Comparison of ENCODE assay signal across 26 mouse cellular contexts in the genomic region with DNA sequence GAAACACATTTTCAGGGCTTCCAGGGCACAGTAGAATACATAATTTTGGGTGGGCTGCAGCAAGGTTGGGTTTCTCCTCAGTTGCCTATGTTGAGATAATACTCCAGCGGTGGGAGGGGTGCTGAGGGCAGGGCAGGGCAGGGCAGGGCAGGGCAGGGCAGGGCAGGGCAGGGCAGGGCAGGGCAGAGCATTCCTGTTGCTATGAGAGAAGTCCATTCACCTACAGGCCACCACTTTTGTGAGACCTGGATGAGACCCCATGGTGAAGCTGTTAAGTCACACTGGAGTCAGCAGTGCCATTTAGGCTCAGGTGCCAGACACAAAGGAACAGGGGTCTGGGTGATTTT. TPM values are rescaled to one million over a fixed set of nuclear protein-coding genes. Genes with fewer than 3 reads are reported as not detected.
DNase-seq lines count a peak whose midpoint lies in the region; ATAC-seq and TF ChIP-seq lines count a peak whose summit lies in the region.
"Had no signal": no experiment of that assay in that cellular context is flagged by ENCODE, and none has a peak within 500 bp of the region (broad histone marks: within the 10 kb centered on the region; RNA-seq: fewer than 3 reads in every experiment).

No protein-coding gene starts in this region.

- peaks cover 35 to 75% of the 10 kb centered on the region in 2 experiments for H3K4me1 ChIP-seq in CH12.LX (ENCODE audit: control insufficient read depth in 1 of 2, insufficient read depth in 2 of 2)
- H3K4me1 ChIP-seq in intestine, embryonic 16.5 days (ENCODE audit: control insufficient read depth, insufficient read depth, low read length): peaks cover 10% of the 10 kb centered on the region; the same call in 1 of the 2 replicates
- H3K4me1 ChIP-seq in neural tube, embryonic 15.5 days: peaks cover 4% of the 10 kb centered on the region; the same call in 1 of the 2 replicates
- H3K4me1 ChIP-seq in midbrain, embryonic 11.5 days (ENCODE audit: control insufficient read depth, insufficient read depth, low read length): peaks cover 5% of the 10 kb centered on the region; the same call in 1 of the 2 replicates
- H3K4me1 ChIP-seq: embryonic facial prominence, embryonic 10.5 days; forebrain, embryonic 15.5 days; heart, embryonic 10.5 days; heart, embryonic 13.5 days; hindbrain, embryonic 15.5 days had no signal

- 47% methylated on average over 1 of the region's 1 CpGs for WGBS in intestine, embryonic 16.5 days
- WGBS in neural tube, embryonic 15.5 days: 89% methylated on average over 1 of the region's 1 CpGs
- 82% methylated on average over 1 of the region's 1 CpGs for WGBS in midbrain, embryonic 11.5 days

- H3K9ac ChIP-seq in CH12.LX (ENCODE audit: insufficient read depth, low read depth): no peak overlapping the region; the same call in 1 of the 2 replicates
- H3K9ac ChIP-seq in intestine, embryonic 16.5 days (ENCODE audit: low read depth, low read length): no peak overlapping the region
- H3K9ac ChIP-seq in neural tube, embryonic 15.5 days (replicated peaks): no peak overlapping the region
- no peak overlapping the region for H3K9ac ChIP-seq in midbrain, embryonic 11.5 days (ENCODE audit: low read length)
- H3K9ac ChIP-seq: embryonic facial prominence, embryonic 13.5 days; forebrain, embryonic 12.5 days; forebrain, embryonic 15.5 days; heart, embryonic 13.5 days; hindbrain, embryonic 12.5 days; hindbrain, embryonic 15.5 days had no signal

- H3K27me3 ChIP-seq in CH12.LX (replicated peaks): no peaks in the 10 kb centered on the region
- no peaks in the 10 kb centered on the region for H3K27me3 ChIP-seq in intestine, embryonic 16.5 days (replicated peaks; ENCODE audit: control insufficient read depth, insufficient read depth, low read length)
- no peaks in the 10 kb centered on the region for H3K27me3 ChIP-seq in neural tube, embryonic 15.5 days (replicated peaks)
- H3K27me3 ChIP-seq in midbrain, embryonic 11.5 days (ENCODE audit: control insufficient read depth, insufficient read depth, low read length): no peaks in the 10 kb centered on the region
- H3K27me3 ChIP-seq: embryonic facial prominence, embryonic 13.5 days; forebrain, embryonic 12.5 days; forebrain, embryonic 15.5 days; heart, embryonic 13.5 days; hindbrain, embryonic 12.5 days; hindbrain, embryonic 15.5 days had no signal

- TF ChIP-seq POLR2A in CH12.LX (IDR thresholded peaks at IDR 0.05; ENCODE audit: low read depth, low read length): no peak

- in situ Hi-C loops in CH12.LX (cut with MboI; ENCODE audit: low pct_ligation_motif_present, low pct_unique_long_range_greater_than_20kb, low sequenced_read_pairs): no loop called here

- ATAC-seq in intestine, embryonic 16.5 days: peak; percentile 54
- ATAC-seq in megakaryocyte-erythroid progenitor cell, adult 5-6 weeks (replicated peaks; ENCODE audit: low FRiP score, low TSS enrichment, poor library complexity, severe bottlenecking): peak; percentile 43; the same call in 1 of the 2 replicates
- ATAC-seq in neural tube, embryonic 15.5 days (ENCODE audit: low FRiP score): no peak
- no peak for ATAC-seq in midbrain, embryonic 11.5 days (ENCODE audit: low FRiP score)
- ATAC-seq: CD4-positive, CD25-positive, alpha-beta regulatory T cell, adult 4 months; forebrain, embryonic 15.5 days had no signal

- no peak overlapping the region; the same call in 1 of the 2 replicates for H3K27ac ChIP-seq in CH12.LX (ENCODE audit: insufficient read depth, low read depth)
- H3K27ac ChIP-seq in intestine, embryonic 16.5 days (ENCODE audit: low read length): no peak overlapping the region
- no peak overlapping the region for H3K27ac ChIP-seq in neural tube, embryonic 15.5 days (replicated peaks)
- no peak overlapping the region for H3K27ac ChIP-seq in midbrain, embryonic 11.5 days (ENCODE audit: low read depth, low read length)
- H3K27ac ChIP-seq in layer of hippocampus, adult 2 months: no peak overlapping the region
- H3K27ac ChIP-seq: embryonic facial prominence, embryonic 10.5 days; embryonic facial prominence, embryonic 13.5 days; forebrain, embryonic 12.5 days; forebrain, embryonic 15.5 days; heart, adult 2 months; heart, embryonic 10.5 days; heart, embryonic 13.5 days; hindbrain, embryonic 12.5 days; hindbrain, embryonic 15.5 days had no signal

- no peak for TF ChIP-seq RAD21 in CH12.LX (IDR thresholded peaks at IDR 0.05; ENCODE audit: low read depth, low read length)

- H3K4me2 ChIP-seq in CH12.LX (ENCODE audit: insufficient read depth, low read depth, poor library complexity, severe bottlenecking): peak overlapping the region; percentile 18; the same call in 1 of the 2 replicates
- H3K4me2 ChIP-seq in intestine, embryonic 16.5 days (ENCODE audit: low read depth, low read length): no peak overlapping the region
- no peak overlapping the region for H3K4me2 ChIP-seq in neural tube, embryonic 15.5 days
- H3K4me2 ChIP-seq in midbrain, embryonic 11.5 days: no peak overlapping the region
- H3K4me2 ChIP-seq: embryonic facial prominence, embryonic 13.5 days; forebrain, embryonic 12.5 days; forebrain, embryonic 15.5 days; heart, embryonic 13.5 days; hindbrain, embryonic 12.5 days; hindbrain, embryonic 15.5 days had no signal

- no peaks in the 10 kb centered on the region for H3K36me3 ChIP-seq in CH12.LX (replicated peaks in 1 of 2; ENCODE audit: control insufficient read depth in 1 of 2, insufficient read depth in 1 of 2, low read length in 1 of 2)
- H3K36me3 ChIP-seq in intestine, embryonic 16.5 days (ENCODE audit: control insufficient read depth, insufficient read depth, low read length): no peaks in the 10 kb centered on the region
- H3K36me3 ChIP-seq in neural tube, embryonic 15.5 days: no peaks in the 10 kb centered on the region
- H3K36me3 ChIP-seq in midbrain, embryonic 11.5 days (ENCODE audit: control insufficient read depth, insufficient read depth, low read length): no peaks in the 10 kb centered on the region
- H3K36me3 ChIP-seq: embryonic facial prominence, embryonic 10.5 days; embryonic facial prominence, embryonic 13.5 days; forebrain, embryonic 12.5 days; forebrain, embryonic 15.5 days; heart, embryonic 10.5 days; heart, embryonic 13.5 days; hindbrain, embryonic 12.5 days; hindbrain, embryonic 15.5 days had no signal

- TF ChIP-seq EP300 in CH12.LX (IDR thresholded peaks at IDR 0.05; ENCODE audit: low read length): no peak

- no peak overlapping the region for H3K4me3 ChIP-seq in CH12.LX (replicated peaks in 1 of 3; ENCODE audit: low read depth in 2 of 3, low read length in 2 of 3, poor library complexity in 1 of 3)
- H3K4me3 ChIP-seq in intestine, embryonic 16.5 days (ENCODE audit: low read length): no peak overlapping the region
- H3K4me3 ChIP-seq in neural tube, embryonic 15.5 days (replicated peaks): no peak overlapping the region
- H3K4me3 ChIP-seq in midbrain, embryonic 11.5 days (ENCODE audit: low read depth, low read length): no peak overlapping the region
- no peak overlapping the region for H3K4me3 ChIP-seq in layer of hippocampus, adult 2 months
- H3K4me3 ChIP-seq: embryonic facial prominence, embryonic 10.5 days; embryonic facial prominence, embryonic 13.5 days; erythroblast, embryonic 14.5 days; forebrain, embryonic 12.5 days; forebrain, embryonic 15.5 days; heart, adult 2 months; heart, embryonic 10.5 days; heart, embryonic 13.5 days; hindbrain, embryonic 12.5 days; hindbrain, embryonic 15.5 days had no signal

- no peak for DNase-seq in CH12.LX (ENCODE audit: extremely low read depth)
- peak; percentile 35 for DNase-seq in R1 (ENCODE audit: low read depth, low spot score)
- no peak for DNase-seq in midbrain, embryonic 11.5 days (ENCODE audit: low spot score, missing footprints)
- DNase-seq in layer of hippocampus, adult 2 months (ENCODE audit: low spot score in 2 of 2): no peak
- DNase-seq: adrenal gland, adult 2 months; adrenal gland, postnatal 14 days; cerebellum, adult 11-12 months; cerebellum, adult 8-10 months; cerebellum, postnatal 10 days; cerebellum, postnatal 36 days; embryo, embryonic 11 days; gastrocnemius, postnatal 25 days; heart, adult 2 months had no signal

- dilution Hi-C loops in CH12.LX (cut with MboI; ENCODE audit: extremely low pct_ligation_motif_present, extremely low pct_unique_long_range_greater_than_20kb, low sequenced_read_pairs): no loop called here

- no peak for TF ChIP-seq CTCF in CH12.LX (conservative IDR thresholded peaks at IDR 0.05 in 1 of 2, IDR thresholded peaks at IDR 0.05 in 1 of 2; ENCODE audit: low read depth in 2 of 2, low read length in 2 of 2)
- no peak for TF ChIP-seq CTCF in layer of hippocampus, adult 2 months (conservative IDR thresholded peaks at IDR 0.05)

- no peaks in the 10 kb centered on the region for H3K9me3 ChIP-seq in CH12.LX (replicated peaks; ENCODE audit: low read length)
- no peaks in the 10 kb centered on the region for H3K9me3 ChIP-seq in intestine, embryonic 16.5 days (ENCODE audit: control insufficient read depth, low read length)
- no peaks in the 10 kb centered on the region for H3K9me3 ChIP-seq in neural tube, embryonic 15.5 days (replicated peaks)
- H3K9me3 ChIP-seq in midbrain, embryonic 11.5 days (ENCODE audit: control insufficient read depth, low read length): no peaks in the 10 kb centered on the region
- H3K9me3 ChIP-seq: embryonic facial prominence, embryonic 10.5 days; embryonic facial prominence, embryonic 13.5 days; forebrain, embryonic 12.5 days; forebrain, embryonic 15.5 days; heart, embryonic 10.5 days; heart, embryonic 13.5 days; hindbrain, embryonic 12.5 days; hindbrain, embryonic 15.5 days had no signal

- H3K79me2 ChIP-seq in CH12.LX (replicated peaks; ENCODE audit: control insufficient read depth, extremely low read depth, insufficient read depth, poor library complexity, severe bottlenecking): no peaks in the 10 kb centered on the region

TF ChIP-seq in CH12.LX, 34 proteins besides CTCF, POLR2A, EP300 and RAD21 (continues in another document):
- TF ChIP-seq ELF1 (IDR thresholded peaks at IDR 0.05; ENCODE audit: low read depth, low read length) (no peak), ZNF384 (IDR thresholded peaks at IDR 0.05; ENCODE audit: low read depth, low read length) (no peak), JUN (IDR thresholded peaks at IDR 0.05; ENCODE audit: insufficient read depth, low read depth, low read length) (no peak), ZKSCAN1 (IDR thresholded peaks at IDR 0.05; ENCODE audit: borderline replicate concordance, low read depth, low read length) (no peak), ZMIZ1 (IDR thresholded peaks at IDR 0.05; ENCODE audit: low read depth, low read length) (no peak), BHLHE40 (IDR thresholded peaks at IDR 0.05; ENCODE audit: low read depth, low read length) (no peak)

RNA-seq across cellular contexts. Expression of a gene that starts 18.3 kb away (rescaled TPM):
- 43.0 and 46.3 TPM in 2 replicates for total RNA-seq in CH12.LX (2012; rRNA removed)
- 19.6 and 21.2 TPM in 2 replicates for total RNA-seq in CH12.LX (2014; rRNA removed)
- 37.4 and 42.8 TPM in 2 replicates for polyA plus RNA-seq in CH12.LX (2012; ENCODE audit: insufficient read length, low read depth)
- 23.6 and 26.9 TPM in 2 replicates for polyA plus RNA-seq in intestine, embryonic 16.5 days (2015; fragmentation: Nextera tagmentation; extraction: Ambion mirVana)
- 5.9 and 9.5 TPM in 2 replicates for total RNA-seq in megakaryocyte-erythroid progenitor cell, adult 5-6 weeks (2014; fragmentation: Nextera tagmentation)
- 7.0 and 12.4 TPM in 2 replicates for total RNA-seq in megakaryocyte-erythroid progenitor cell, adult 5-6 weeks (2017)
- polyA plus RNA-seq in neural tube, embryonic 15.5 days (2015; fragmentation: Nextera tagmentation; extraction: Ambion mirVana): 7.2 and 13.3 TPM in 2 replicates
- polyA plus RNA-seq in midbrain, embryonic 11.5 days (2014; fragmentation: Nextera tagmentation; extraction: Ambion mirVana): 8.1 and 9.2 TPM in 2 replicates
- total RNA-seq in layer of hippocampus, adult 2 months (2021): 10 to 100 TPM; 10.7 to 11.7 TPM

Comparison
In these comparisons a context has a peak if more than half of its experiments do, and no peak if none do; other contexts are left out.
1. ATAC-seq: peak in intestine, embryonic 16.5 days (single experiment) and megakaryocyte-erythroid progenitor cell, adult 5-6 weeks (single experiment); none in neural tube, embryonic 15.5 days (single experiment) and midbrain, embryonic 11.5 days (single experiment).